Mouse (Mus musculus) gastrocnemius, adult 2 months (tissue): ENCODE data around the gene Ddx5. TPM values are rescaled to one million over a fixed set of nuclear protein-coding genes. Genes with fewer than 3 reads are reported as not detected.
"Not testable (repeated sequence)": the region's sequence is repeated elsewhere in the genome, so short reads cannot be mapped to it uniquely, and the experiment has no call there.

Experiments
- DNase-seq: peaks from one replicate; pipeline ENCODE4 v3.0.0; 2022
- H3K27ac ChIP-seq: fragments of 200-600 bp; 2 replicates; pipeline ENCODE4 v1.8.1; 2022; ENCODE audit warnings: mild to moderate bottlenecking
- H3K4me3 ChIP-seq: fragments of 200-600 bp; 2 replicates; pipeline ENCODE4 v1.8.1; 2022; ENCODE audit warnings: mild to moderate bottlenecking, moderate library complexity
- CTCF ChIP-seq: fragments of 200-600 bp; IDR thresholded peaks from 2 replicates; pipeline ENCODE4 v1.8.1; 2022; ENCODE audit warnings: antibody characterized with exemption, mild to moderate bottlenecking, moderate library complexity
- intact Hi-C: fragments of 180-260 bp; cut with DNase I; formaldehyde crosslinking; loops from one replicate; pipeline ENCODE4 v1.15.1; 2025
- total RNA-seq, 2 experiments: library from RNA; stranded (reverse); gene quantifications; 2 replicates each; pipeline ENCODE4 v1.2.3; 2021

Gene Ddx5
- total RNA-seq, 2 experiments from 2014 or later, result 261 to 265 TPM

DNA sequence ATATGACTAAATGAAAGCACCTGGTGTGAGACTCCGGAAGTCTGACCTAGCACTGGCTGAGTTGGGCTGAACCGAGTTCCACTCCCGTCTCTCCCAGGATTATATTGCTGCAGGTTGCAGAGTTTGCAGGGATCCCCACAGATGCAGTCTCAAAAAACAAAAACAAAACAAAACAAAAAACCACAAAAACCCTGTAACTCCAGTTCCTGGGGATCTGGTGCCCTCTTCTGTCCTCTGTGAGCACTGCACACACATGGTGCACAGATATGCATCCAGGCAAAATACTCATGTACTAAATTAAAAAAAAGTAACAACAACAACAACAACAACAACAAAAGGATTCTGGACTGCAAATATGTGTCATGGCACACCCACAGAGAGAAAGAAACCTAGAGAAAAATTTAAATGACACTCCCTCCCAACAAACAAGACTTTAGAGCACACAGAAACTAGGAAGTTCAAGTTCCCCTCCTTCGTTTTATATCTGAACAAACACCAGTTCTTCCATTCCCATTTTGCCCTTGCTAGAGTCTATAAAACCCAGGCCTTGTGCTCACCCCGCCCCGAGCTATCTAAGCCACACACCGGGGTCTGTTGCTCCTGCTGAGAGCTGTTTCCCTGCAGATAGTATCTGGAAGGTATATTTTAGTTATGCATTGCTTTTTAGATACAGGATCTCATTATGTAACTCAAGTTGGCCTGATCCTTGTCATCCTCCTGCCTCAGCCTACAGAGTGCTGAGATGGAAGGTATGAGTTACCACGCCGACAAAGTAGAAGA, 18.6 kb downstream of the Ddx5 start:
- intact Hi-C loops, result no loop called here
- TF ChIP-seq CTCF, result peak; percentile 36; the same call in 1 of the 2 replicates
- DNase-seq, result no peak
- Histone ChIP-seq H3K4me3 (no peak overlapping the region), H3K27ac (no peak overlapping the region)

DNA sequence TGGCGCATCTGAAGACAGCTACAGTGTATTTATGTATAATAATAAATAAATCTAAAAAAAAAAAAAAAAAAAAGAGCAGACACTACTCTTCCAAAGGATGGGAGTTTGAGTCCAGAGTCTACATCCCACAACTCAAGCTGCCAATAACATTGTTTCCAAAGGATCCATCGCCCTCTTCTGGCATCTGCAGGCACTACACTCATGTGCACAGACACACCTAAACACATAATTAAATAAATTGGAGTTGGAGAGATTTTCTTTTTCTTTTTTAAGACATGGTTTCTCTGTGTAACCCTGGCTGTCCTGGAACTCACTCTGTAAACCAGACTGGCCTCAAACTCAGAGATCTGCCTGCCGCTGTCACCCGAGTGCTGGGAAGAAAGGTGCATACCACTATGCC, 21.5 kb downstream of the Ddx5 start:
- intact Hi-C loops, result no loop called here
- Histone ChIP-seq H3K4me3 (no peak overlapping the region), H3K27ac (no peak overlapping the region)
- peak; percentile 28; the same call in 1 of the 2 replicates for TF ChIP-seq CTCF
- DNase-seq, result no peak

DNA sequence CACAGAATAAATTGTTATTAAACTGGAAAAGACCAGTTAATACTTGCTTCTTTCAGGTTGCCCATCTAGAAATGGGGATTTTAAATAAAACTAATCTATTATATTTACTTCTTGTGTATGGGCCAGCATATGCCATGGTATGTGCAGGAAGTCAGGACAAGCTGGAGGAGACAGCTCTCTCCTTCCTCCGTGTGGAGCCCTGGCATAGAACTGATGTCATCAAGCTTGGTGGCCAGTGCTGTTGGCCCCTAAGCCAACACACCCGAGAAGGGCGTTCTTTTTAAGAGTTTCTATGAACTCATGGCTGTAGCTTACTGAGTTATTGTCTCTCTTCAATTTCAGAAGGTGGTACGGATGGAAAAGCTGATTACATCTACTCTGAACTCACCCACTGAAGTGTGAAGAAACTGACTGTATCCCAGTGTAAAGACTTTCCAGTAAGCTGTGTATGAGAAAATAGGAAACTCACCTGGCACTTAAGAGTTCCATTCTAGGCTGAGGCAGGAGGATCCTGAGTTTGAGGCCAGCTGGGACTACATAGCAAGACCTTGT, 22.3 kb downstream of the Ddx5 start:
- H3K4me3 ChIP-seq, result no peak overlapping the region
- DNase-seq, result no peak
- H3K27ac ChIP-seq, result no peak overlapping the region
- no peak for TF ChIP-seq CTCF
- intact Hi-C loops, result no loop called here

DNA sequence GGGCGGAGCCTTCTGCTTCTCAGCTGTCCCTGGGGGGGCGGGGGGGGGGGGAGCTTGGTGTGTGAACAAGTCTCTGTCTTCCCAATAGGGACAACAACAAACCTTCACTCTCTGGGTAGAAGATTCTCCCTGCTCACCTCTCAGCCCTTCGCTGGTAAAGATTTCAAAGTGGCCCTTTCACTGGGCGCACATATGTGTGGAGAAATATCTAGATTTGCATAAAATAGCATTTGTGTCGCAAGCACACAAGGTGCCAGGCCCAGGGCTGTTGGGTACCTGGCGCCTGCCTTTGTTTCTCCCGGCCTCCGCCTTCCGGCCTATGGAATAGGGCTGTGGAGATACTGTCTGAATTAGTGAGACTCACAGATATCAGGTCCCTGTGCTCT, 26.2 kb downstream of the Ddx5 start:
- Histone ChIP-seq H3K4me3 (no peak overlapping the region), H3K27ac (peak overlapping the region; percentile 48; the same call in 1 of the 2 replicates)
- TF ChIP-seq CTCF, result no peak
- no peak for DNase-seq
- intact Hi-C loops, result no loop called here

DNA sequence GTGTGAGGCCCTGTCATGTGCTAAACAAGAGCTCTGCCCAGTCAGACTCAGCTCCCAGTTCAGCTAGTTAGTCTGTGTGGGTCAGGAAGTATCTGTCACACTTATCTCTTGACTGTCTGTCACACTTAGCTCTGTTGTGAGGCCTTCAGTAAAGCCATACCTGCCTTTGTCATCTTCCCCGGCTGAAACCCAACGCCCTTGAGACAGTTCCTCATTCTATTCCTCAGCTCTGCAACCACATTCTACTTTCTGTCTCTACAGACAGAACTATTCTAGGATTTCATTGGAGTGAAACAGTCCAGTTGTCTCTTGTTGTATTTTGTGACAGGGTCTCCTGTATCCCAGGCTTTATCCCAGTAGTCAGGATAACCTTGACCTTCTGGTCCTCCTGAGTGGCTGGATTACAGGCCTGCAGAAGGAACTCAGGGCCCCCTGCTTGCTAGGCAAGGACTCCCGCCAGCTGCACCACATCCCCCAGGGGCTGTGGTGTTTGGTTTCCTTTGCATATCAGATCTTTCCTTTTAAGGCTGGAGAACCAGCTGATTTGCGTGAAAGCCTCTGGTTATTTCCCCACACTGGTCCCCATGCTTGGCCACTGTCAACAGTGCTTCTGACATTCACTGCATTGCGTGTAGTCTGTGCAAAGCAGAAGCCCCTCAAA, 26.7 kb downstream of the Ddx5 start:
- no peak overlapping the region for H3K4me3 ChIP-seq
- no peak for DNase-seq
- H3K27ac ChIP-seq, result 0 out of 2 replicates have a peak overlapping the region, but pooled peaks have one; percentile 48
- no peak for TF ChIP-seq CTCF
- intact Hi-C loops, result no loop called here

DNA sequence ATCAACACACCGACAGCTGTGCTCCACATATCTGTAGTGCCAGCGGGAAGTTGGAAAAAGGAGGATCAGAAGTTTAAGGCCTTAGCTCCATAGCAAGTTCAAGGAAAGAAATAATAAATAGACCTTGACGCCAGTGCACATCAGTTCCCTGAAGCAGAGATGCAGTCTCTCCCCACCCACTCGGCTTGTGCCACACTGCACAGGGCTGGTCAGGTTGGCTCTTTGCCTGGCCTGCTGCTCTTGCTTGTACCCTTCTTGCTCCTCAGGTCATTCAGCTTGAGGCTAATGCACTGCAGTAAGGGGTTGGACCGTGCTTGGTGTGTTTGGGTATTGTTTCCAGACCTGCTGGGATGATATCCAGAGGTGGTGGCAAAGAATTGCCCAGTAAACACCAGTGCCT, 28.5 kb downstream of the Ddx5 start:
- no peak overlapping the region for H3K27ac ChIP-seq
- intact Hi-C loops, result no loop called here
- no peak overlapping the region for H3K4me3 ChIP-seq
- DNase-seq, result no peak
- TF ChIP-seq CTCF, result no peak

DNA sequence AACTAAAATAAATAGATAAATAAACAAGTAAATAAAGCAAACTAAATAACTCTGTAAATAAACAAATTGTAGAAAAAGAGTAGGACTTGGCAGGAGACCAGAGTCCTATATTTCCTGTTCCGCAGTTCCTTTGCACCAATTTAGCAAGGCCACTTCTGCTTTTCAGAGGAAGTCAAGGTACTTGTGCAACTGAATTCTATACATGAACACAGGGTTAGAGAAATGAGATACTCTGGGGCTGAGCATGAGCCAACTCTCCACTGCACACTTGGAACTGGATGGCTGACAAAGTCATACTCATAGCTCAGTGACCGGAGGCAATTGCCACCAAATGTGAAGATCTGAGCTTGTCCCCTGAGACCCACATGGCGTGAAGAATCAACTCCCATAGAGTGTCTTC, 30.0 kb downstream of the Ddx5 start:
- no peak for DNase-seq
- no peak for TF ChIP-seq CTCF

DNA sequence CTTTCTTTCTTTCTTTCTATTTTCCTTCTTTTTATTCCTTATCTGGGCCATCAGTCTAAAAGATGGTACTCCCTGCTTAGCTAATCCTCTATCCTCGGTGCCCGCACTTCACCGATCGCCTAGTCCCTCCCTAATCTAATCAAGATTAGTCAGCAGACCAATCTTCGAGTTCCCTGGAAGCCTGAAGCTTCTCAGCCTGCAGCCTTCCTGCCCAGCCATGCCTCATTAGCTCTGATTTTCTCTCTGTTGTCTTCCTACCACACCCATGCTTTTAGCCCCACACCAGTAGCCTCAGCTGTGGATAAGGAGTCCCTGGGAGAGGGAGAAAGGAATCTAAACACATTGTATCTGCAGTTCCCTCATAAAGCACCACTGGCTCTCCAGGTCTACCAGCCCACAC, 33.4 kb downstream of the Ddx5 start:
- intact Hi-C loops, result no loop called here
- DNase-seq, result no peak
- no peak for TF ChIP-seq CTCF
- H3K4me3 ChIP-seq, result no peak overlapping the region
- no peak overlapping the region for H3K27ac ChIP-seq

More for the DNA sequence above, 30.0 kb downstream of the Ddx5 start:
- Histone ChIP-seq H3K4me3 (no peak overlapping the region), H3K27ac (no peak overlapping the region)
- intact Hi-C loops, result no loop called here

DNA sequence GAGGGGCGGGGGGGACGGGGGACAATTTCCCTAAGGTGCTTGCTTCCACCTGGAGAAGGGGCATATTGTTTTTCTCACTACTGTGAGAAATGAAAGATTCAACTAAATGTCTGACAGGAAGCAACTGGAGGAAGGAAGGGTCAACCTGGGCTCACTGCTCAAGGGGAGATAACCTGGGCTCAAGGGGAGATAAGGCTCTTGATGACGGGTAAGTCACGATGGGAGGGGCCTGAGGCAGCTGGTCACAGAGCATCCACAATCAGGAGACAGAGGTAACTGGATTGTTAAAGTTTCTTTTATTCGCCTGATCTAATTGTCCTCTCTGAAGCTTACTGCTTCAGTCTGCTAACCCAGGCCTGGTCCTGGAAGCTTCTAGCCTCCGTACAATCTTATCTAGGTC, 35.7 kb downstream of the Ddx5 start:
- no peak for DNase-seq
- no peak overlapping the region for H3K4me3 ChIP-seq
- intact Hi-C loops, result no loop called here

DNA sequence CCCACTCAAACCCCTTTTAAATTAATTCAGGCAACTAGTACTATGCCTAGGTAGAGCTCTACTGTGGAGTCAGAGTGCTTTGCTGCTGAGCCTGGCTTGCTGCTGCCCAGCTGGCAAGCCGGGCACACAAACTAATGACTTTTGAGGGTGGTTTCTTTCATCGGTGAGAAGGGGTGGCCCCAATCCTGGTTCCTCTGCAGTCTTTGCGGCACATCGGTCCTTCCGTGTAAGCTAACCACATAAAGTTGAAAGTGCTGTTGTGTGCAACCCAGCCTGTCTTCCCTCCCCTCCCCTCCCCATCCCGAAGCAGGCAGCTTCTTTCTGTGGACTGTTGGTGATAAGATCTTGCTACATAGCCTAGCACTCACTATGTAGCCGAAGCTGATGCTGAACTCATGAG, 36.9 kb downstream of the Ddx5 start:
- peak overlapping the region; percentile 13; the same call in 1 of the 2 replicates for H3K4me3 ChIP-seq
- intact Hi-C loops, result no loop called here
- no peak overlapping the region for H3K27ac ChIP-seq
- TF ChIP-seq CTCF, result no peak
- DNase-seq, result no peak

More for the DNA sequence above, 35.7 kb downstream of the Ddx5 start:
- no peak for TF ChIP-seq CTCF
- H3K27ac ChIP-seq, result no peak overlapping the region

DNA sequence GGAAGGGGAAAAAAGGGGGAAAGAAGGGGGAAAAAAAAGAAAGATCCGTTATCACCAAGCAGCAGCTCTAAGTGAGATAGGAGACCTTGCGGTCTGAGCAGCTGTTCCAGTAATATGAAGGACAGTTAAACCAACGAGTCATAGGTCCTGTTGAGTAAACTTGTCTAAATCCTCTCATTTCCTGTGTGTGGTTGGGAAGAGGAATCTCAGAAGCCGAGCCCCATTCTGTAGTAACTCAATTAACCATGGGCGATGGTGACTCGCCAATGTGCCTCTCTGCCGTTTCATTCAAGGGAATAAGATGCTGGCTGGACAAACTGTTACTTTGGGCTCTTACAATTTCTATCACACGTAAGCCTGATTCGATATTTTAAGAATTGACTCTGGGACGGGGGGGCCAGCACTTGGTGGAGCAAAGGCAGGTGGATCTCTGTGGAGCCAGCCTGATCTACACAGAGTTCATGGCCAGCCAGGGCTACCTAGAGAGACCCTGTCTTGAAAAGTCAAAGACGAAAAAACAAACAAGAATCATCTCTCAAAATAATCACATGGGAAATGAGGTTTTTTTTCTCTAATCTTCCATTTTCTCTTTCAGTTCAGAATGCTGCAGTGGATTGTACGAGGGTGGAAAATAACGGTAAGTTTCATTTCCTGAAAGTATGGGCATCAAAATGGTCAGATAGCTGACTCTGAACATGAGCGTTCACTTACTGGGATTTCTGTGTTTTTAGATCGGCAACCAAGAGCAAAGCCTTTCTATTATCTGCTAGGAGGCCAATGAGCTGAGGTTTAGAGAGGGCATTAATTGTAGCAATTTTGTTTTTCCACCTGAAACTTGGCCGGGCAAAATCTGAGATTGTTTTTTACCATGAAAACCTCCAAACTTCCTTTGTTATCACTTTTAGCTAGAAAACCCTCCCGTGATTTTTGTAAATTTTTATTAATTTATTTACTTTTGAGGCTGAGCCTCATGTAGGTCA, 37.7 kb downstream of the Ddx5 start, which contains the start of gene Milr1:
Gene Milr1, plus strand, starts transcription at position 188 of the 980 bp plus-strand sequence.
- Histone ChIP-seq H3K4me3 (peak within 1 kb of the TSS; percentile 30), H3K27ac (0 out of 2 replicates have a peak within 1 kb of the TSS, but pooled peaks have one; percentile 5)
- no peak for DNase-seq
- intact Hi-C loops, result no loop called here
- no peak for TF ChIP-seq CTCF

DNA sequence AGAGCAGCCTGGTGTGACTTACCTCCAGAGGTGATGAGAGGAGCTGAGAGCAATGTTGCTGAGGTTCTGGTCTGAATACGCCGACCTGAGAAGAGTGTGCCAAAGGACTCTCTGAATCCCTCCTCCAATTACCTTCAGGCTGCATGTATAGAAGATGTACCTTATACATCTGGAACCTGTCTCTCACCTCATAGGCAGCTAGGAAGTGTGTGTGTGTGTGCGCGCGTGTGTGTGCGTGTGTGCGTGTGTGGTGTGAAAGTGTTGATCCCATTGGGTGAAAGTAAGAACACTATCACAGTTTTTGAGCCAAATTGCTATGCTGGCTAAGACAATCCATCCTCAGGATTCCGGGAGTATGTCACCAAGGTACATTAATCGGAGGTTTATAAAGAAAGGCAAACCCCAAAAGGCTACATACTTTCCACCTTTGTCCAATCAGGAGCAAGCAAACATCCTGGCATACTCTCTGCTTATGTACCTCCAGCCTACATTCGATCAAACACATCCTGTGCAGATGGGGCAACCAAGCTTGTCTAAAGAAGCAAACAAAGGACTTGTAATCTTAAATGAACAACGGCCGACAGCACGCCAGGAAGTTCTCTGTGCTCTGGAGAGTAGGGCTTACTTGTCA, 38.7 kb downstream of the Ddx5 start, which contains the start of gene Pecam1:
Gene Pecam1, minus strand, starts transcription at position 508 of the 631 bp plus-strand sequence.
- DNase-seq, result no peak
- H3K4me3 ChIP-seq, result peak within 1 kb of the TSS; percentile 30
- 0 out of 2 replicates have a peak within 1 kb of the TSS, but pooled peaks have one; percentile 5 for H3K27ac ChIP-seq
- TF ChIP-seq CTCF, result no peak
- intact Hi-C loops, result no loop called here

DNA sequence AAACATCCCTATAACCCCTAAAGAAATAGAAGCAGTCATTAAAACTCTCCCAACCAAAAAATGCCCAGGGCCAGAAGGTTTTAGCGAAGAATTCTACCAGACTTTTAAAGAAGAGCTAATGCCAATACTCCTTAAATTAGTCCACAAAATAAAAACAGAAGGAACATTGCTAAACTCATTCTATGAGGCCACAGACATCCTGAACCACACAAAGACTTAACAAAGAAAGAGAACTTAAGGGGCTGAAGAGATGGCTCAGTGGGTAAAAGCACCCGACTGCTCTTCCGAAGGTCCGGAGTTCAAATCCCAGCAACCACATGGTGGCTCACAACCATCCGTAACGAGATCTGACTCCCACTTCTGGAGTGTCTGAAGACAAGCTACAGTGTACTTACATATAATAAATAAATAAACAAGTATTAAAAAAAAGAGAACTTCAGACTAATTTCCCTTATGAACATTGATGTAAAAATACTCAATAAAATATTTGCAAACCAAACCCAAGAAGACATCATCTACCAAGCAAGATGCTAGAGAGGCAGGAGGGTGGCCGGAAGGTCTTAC, 39.3 kb downstream of the Ddx5 start:
- DNase-seq, H3K27ac ChIP-seq, H3K4me3 ChIP-seq: not testable (repeated sequence)
- intact Hi-C loops, result loop anchor here (10.0 kb wide), 2 partner anchors 235 to 335 kb away; no protein-coding TSS in a partner anchor
